Mouse (Mus musculus) c-Kit-positive CD71-positive TER-119-negative erythroid progenitor cells, embryonic 14.5 days (primary cell): Measurements from ENCODE around the gene Gm17571.

Experiments
- DNase-seq: peaks from one replicate; pipeline ENCODE4 v3.0.0-alpha.2; 2013; ENCODE audit warnings: low read depth

Gm17571 gene

DNA sequence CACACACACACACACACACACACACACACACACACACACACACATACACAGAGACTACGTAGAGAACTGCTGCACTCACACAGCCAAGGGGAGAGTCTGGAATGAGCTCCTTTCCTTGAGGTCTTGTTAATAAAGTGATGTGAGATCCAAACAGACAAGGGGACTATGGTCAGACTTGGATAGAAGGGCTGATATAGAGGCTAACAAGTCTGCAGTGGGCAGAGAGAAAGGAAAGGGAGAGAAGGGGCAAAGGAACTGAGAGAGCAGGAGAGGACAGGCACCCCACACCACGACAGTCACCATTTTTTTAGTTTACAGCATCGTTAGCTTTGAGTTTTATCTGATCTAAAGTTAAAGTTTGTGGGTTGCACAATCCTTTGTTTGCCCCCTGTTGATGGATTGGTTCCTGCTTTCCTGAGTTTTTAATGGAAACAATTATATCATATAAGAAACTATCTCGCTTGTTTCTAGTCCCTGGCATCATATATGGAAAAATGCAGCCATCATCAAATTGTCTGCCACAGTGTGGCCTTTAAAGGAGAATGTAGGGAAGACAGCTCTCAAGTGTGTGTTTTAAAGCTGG is at the start of gene Gm17571:
Gene Gm17571, minus strand, starts transcription at position 51 of the 583 bp plus-strand sequence.
- DNase-seq = no peak

DNA sequence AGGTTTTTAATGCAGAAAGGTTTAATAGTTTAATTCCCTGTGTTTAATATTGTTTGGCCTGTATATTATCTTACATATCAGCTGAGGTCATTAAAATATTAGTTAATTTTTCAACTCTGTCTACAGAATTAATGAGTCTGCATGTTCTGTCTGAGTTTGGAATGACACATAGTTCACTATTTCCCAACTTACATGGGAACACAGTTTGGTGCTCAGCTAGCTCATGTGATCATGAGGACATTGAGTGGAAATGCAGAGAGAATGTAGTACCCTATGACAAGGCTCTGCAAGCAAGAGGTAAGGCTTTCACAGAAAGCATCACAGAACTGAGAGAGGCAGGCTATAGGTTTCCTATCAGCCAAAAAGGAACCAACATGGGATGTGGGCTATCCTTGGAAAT is 49.0 kb upstream of the Gm17571 start:
- DNase-seq = no peak

DNA sequence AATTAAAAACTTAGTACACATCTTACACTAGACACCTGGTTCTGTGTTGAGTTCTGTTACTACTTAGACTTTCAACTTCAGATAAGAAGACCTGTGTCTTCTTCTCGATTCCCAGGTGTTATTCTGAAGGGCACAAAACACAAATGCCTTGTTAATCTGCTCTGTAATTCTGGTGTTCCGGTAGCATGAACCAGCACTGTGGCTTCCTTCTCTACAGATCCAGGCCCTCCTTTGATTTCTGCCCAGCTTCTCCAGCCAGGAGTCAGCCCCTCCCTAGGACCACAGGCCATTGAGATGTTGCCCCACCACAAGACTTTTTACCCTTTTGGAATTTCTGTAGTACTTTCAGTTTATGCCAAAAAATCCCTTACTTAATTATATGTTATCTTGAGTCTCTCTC is 47.2 kb upstream of the Gm17571 start:
- DNase-seq = no peak

DNA sequence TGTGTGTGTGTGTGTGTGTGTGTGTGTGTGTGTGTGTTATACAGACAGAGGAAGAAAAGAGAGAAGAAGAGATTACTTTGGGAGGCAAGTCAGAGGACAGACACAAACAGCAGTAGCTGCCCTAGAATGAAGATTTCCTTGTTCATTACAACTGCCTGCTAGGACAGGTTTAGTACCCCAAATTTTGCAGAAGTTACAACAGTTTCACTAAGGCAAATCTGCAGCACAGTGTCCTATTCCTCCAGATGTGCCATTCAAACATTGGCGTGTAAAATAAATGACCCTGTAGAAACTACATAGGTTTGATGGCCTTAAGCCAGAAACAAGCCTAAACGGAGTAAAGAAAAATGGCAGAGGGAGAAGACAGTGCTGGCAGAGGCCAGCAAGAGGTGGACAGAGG is 46.3 kb upstream of the Gm17571 start:
- DNase-seq = no peak

DNA sequence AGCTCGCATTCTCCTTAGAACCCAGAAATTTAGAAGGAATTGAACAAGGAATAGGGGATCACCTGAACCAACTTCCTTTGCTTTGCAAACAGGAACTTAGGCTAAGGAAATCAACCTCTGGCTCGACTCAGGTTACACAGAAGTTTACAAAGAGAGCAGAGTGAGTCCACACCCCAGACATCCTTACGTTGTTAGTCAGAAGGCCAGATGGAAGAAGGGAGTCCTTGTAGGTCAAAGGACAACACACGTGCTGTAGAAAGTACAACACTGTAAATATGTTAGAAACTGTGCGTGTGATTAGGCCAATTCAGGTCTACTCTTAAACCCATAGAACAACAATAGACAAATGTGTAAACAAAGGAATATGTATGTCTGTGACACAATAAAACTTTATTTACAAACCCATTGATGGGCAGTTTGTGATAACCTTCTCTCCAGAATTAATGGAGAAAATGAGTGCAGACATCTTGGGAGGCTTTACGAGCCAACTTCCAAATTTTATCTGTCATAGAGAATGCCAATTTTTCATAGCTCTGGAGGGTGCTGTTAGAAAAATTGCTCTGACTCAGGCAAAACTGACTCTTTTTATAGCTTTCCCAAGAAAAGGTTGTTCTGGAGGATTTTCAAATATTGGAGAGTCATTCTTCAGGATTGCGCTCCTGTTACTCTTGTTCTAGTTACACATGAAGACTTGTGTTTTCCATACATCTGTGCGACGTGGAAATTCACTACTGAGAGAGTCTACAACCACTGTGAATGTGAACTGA is 45.5 kb upstream of the Gm17571 start:
- DNase-seq = no peak

DNA sequence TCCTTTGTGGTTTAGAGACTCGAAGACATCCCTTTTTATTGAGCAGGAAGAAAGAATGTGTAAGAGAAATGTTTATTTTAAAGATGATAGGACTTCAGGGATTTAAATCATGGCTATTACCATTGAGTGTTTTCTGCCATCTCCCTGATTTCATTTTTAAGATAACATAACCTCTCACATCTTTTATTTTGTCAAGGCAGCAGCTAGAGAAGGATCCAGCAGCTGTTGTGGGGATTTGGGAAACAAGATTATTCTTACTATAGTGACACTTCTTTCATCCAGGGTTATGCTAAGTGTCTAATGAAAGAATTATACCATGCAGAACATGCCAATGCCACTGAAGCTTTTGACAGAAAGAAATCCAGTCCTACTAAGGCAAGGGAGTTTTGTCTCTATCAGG is 44.6 kb upstream of the Gm17571 start:
- no peak for DNase-seq

GRCm38 (mm10) chr9:13485914-13486313 is 39.4 kb upstream of the Gm17571 start:
- no peak for DNase-seq

DNA sequence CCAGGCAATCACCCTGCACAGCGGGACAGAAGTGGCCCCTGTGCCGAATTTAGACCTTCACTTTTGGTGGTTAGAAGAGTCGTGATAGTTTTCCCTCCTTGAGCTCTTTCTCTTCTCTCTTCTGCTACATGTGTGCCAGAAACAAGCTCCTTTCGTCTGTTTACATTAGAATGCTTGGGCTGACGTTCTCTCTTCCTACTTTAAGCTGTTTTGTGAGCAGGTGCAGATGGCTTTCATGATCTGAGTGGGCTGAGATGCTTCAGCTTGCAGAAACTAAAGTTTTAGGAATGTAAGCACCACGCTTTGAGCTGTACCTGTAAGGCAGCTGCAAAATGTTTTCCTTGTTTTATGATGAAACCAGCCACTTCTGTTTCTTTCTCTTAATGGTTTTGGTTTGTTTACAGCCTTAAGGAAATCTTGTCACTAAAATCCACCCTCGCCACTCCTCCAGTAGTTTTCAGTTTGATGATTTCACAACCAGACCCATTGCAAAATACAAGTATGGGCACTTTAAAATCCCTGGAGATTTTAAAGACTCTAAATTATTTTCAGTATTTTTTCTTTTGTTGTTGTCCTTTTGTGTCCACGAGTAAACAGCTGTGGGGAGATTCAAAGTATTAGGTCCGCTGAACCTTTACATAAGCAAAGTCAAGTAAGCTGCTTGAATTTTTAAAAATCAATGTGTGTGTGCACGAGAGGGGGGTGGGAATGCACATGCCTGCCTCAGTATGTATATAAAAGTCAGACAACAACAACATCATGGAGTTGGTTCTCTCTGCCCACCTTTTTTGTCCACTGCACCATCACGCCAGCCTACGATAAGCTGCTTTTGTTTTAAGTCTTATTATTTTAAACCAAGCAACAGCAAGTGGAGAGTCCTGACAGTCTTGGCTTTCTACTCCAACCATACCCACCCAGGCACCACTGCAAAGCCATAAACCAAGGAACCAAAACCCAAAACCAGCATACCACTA is 38.0 kb upstream of the Gm17571 start:
- no peak for DNase-seq

DNA sequence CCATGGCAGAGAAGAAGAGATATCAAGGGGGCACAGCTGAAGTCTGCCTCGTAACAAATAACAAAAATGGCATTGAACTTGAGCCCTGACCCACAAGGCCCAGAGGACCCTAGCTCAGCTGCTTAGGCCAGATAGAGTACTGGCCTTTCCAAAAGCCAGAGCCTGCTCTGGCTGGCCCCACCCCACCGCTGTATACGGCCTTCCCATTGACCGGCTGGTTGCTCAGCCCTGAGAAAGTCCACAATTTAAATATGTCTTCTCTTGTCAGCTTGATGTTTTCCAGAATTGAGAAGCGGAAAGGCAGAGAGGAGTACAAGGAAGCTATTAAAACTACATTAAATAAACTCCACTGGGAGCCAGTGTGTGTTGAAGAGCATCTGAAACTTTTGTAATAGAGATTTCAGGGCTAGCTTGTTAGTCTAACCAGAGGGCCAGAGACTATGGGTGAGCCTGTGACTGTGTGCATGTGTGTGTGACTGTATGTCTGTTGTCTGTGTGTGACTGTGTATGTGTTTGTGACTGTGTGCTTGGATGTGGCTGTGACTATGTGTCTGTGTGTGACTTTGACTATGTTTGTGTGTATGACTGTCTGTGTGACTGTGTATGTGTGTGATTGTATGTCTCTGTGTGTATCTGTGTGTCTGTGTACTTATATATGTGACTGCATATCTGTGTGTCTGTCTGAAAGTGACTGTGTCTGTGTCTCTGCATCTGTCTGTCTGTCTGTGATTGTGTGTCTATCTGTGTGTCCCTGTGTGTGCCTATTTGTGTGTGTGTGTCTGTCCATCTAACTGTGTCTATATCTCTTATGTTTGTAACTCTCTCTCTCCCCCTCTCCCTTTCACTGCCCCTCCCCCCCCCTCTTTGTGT is 36.9 kb upstream of the Gm17571 start:
- no peak for DNase-seq

GRCm38 (mm10) chr9:13479275-13479674 is 32.7 kb upstream of the Gm17571 start:
- DNase-seq = no peak

DNA sequence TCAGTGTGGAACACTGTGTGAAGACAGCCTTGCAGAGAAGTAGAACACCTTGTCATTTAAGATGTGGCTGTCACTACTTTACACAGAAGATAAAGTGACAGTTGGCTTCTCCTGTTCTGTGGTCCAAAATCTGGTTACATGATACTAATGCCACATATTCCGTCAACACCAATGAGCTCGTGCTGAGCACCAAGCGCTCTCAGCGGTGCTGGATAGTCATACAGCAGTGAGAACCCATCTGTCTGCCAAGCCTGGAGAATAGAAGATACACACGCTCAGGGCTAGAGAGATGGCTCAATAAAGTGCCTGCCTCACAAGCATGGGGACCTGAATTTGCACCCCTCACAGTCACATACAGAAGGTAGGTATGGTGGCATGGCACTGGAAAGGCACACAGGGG is 28.4 kb upstream of the Gm17571 start:
- DNase-seq = no peak

DNA sequence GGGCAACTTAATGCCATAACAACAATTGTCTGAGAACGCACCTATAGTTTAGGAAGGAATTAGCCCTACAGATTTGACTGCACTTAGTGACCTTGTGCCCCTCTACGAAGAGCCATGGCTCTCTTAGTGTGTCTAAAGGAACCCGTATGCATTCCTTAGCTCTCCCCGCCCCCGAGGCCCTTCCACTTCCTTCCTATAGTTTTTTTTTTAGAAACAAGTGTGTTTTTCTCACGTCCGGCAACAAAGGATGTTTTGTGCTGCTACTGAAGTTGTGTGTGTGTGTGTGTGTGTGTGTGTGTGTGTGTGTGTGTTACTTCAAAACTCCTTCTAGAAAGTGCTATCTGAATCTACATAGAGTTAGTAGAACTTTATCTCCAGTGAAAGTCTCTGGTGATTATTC is 23.5 kb upstream of the Gm17571 start:
- no peak for DNase-seq

DNA sequence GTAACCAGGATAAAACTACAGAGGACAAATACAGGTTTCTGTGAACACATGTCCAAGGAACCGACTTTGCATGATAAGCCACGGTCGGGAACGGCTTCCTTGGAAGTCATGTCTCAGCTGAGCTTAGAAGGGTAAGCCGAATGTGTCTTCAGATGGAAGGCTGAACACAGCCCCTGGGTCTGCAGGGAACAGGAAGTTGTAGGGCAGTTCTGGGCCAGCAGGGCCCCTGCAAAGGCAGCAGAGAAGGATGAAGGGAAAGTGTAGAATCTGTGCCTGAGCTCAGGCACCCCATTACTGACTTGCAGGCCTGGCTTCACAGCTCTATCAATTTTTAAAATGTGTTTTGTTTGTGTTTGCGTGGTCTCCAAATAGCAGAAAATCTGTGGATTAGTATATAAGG is 22.2 kb upstream of the Gm17571 start:
- no peak for DNase-seq

GRCm38 (mm10) chr9:13467745-13468144 is 21.2 kb upstream of the Gm17571 start:
- no peak for DNase-seq

GRCm38 (mm10) chr9:13466816-13467215 is 20.3 kb upstream of the Gm17571 start:
- no peak for DNase-seq

- DNase-seq = no peak
Observed at GRCm38 (mm10) chr9:13466351-13466750, 19.8 kb upstream of the Gm17571 start.

- no peak for DNase-seq
Observed at GRCm38 (mm10) chr9:13465358-13466020, 18.9 kb upstream of the Gm17571 start.

DNA sequence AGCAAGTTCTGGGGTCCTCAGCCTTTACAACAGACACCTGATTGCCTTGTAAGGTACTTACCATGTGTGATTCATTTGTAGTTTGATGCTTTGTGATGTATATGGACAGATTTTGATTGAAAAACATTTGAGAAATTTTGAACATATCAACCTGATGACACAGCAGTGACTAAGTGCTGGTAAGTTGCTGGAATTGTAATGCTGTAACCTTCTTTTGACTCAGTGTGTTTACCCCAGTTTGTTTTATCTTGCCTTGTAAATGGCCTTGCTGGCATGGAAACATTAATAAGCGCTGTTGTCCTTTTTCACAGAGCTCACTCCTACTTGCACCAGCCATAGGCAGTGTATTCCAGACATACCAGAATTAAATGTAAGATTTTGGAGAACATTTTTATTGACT is 14.4 kb upstream of the Gm17571 start:
- no peak for DNase-seq

DNA sequence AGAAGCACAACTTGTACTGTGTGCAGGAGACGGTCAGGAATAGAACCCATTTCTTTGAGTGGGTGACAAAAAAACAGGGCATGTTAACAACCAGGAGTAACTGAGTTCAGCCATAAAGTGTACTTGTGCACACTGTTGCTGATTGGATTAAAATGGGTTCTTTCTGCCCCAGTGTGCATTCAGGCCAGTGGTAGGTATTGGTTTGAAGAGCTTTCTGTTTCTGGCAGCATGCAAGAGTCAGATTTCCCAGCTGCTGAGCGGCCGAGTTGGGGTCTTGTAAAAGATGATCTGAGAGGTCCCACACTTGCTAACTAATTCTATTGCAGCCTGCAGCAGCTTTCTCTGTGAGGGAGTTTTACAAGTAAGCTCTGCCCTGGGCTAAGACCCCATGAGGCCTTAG is 13.5 kb upstream of the Gm17571 start:
- DNase-seq = no peak

DNA sequence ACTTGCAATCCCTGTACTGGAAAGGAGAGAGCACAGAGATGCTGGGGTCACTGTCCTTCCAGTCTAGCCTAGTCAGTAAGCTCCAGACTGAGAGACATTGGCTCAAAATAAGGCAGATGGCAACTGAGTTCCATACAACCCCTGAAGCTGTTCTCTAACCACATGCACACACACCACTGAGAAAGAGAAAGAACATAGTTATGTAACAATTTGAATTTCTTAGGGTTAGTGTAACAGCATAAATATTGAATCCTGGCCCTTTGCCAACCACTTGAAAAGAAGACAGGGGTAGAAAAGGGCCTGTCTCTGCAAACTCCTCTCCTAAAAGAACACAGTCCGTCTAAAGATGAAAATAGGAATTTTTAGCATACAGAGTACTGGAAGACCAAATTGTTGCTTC is 12.8 kb upstream of the Gm17571 start:
- DNase-seq = no peak

DNA sequence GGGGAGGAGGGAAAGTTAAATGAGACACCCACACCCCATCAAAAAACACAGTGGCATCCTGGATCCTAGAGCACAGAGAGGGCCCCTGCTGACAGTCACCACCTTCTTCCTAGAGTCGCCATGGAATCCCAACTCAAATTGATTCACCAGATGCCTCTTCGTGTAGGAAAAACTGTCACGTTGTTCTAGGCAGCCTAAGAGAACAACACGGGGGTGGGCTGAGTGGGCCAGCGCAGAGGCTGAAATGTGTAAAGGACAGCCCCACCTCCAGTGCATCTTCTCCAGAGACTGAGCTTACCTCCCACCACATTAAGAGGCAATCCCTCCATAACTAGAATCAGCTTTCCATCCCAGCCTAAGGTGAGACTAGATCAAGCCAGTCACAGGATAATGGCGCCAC is 11.2 kb upstream of the Gm17571 start:
- DNase-seq = no peak
